Mouse (Mus musculus): ENCODE measurements around the gene Gm19426. TPM values are rescaled to one million over a fixed set of nuclear protein-coding genes. Genes with fewer than 3 reads are reported as not detected.

The Gm19426 gene
- polyA plus RNA-seq, 1 experiment from 2014 or later, result 1.2 TPM

- Histone ChIP-seq H3K36me3 (replicated peaks; ENCODE audit: insufficient read depth, low read length) (peaks cover 39% of the 10 kb centered on the region), H3K4me1 (ENCODE audit: insufficient read depth) (peaks cover 31% of the 10 kb centered on the region), H3K4me2 (ENCODE audit: low read depth, low read length) (peak overlapping the region; percentile 80), H3K9ac (replicated peaks) (peak overlapping the region; percentile 70), H3K27ac (ENCODE audit: low read depth) (no peak overlapping the region), H3K9me3 (ENCODE audit: low read length) (no peaks in the 10 kb centered on the region), H3K4me3 (ENCODE audit: low read depth, low read length) (peak overlapping the region; percentile 62), H3K27me3 (ENCODE audit: insufficient read depth, low read length) (no peaks in the 10 kb centered on the region)
- ATAC-seq (no peak), DNase-seq (no peak)
- 90% methylated on average over 10 of the region's 10 CpGs for WGBS (ENCODE audit: insufficient replicate concordance)
- no peak for TF ChIP-seq EP300 (IDR thresholded peaks at IDR 0.05; ENCODE audit: low read depth)
- TF ChIP-seq CTCF (IDR thresholded peaks at IDR 0.05; ENCODE audit: low read depth), result no peak
Observed at GRCm38 (mm10) chr2:84725770-84726169, 17.7 kb downstream of the Gm19426 start.

GRCm38 (mm10) chr2:84723856-84724255, 19.6 kb downstream of the Gm19426 start:
- Histone ChIP-seq H3K9me3 (ENCODE audit: low read length) (no peaks in the 10 kb centered on the region), H3K27ac (ENCODE audit: low read depth) (no peak overlapping the region), H3K36me3 (replicated peaks; ENCODE audit: insufficient read depth, low read length) (peaks cover 39% of the 10 kb centered on the region), H3K4me2 (ENCODE audit: low read depth, low read length) (no peak overlapping the region), H3K27me3 (ENCODE audit: insufficient read depth, low read length) (no peaks in the 10 kb centered on the region), H3K4me3 (ENCODE audit: low read depth, low read length) (no peak overlapping the region), H3K4me1 (ENCODE audit: insufficient read depth) (peaks cover 25% of the 10 kb centered on the region), H3K9ac (replicated peaks) (no peak overlapping the region)
- ATAC-seq, result no peak
- no peak for DNase-seq
- 93% methylated on average over 14 of the region's 14 CpGs for WGBS (ENCODE audit: insufficient replicate concordance)
- TF ChIP-seq EP300 (IDR thresholded peaks at IDR 0.05; ENCODE audit: low read depth) (no peak), CTCF (IDR thresholded peaks at IDR 0.05; ENCODE audit: low read depth) (no peak)

- TF ChIP-seq EP300 (IDR thresholded peaks at IDR 0.05; ENCODE audit: low read depth), result no peak
- no peak for TF ChIP-seq CTCF (IDR thresholded peaks at IDR 0.05; ENCODE audit: low read depth)
- Histone ChIP-seq H3K9ac (replicated peaks) (no peak overlapping the region), H3K4me3 (ENCODE audit: low read depth, low read length) (no peak overlapping the region), H3K36me3 (replicated peaks; ENCODE audit: insufficient read depth, low read length) (peaks cover 39% of the 10 kb centered on the region), H3K4me2 (ENCODE audit: low read depth, low read length) (no peak overlapping the region), H3K27me3 (ENCODE audit: insufficient read depth, low read length) (no peaks in the 10 kb centered on the region), H3K9me3 (ENCODE audit: low read length) (no peaks in the 10 kb centered on the region), H3K4me1 (ENCODE audit: insufficient read depth) (peaks cover 29% of the 10 kb centered on the region), H3K27ac (ENCODE audit: low read depth) (no peak overlapping the region)
- DNase-seq (no peak), ATAC-seq (no peak)
- 52% methylated on average over 3 of the region's 3 CpGs for WGBS (ENCODE audit: insufficient replicate concordance)
Observed at GRCm38 (mm10) chr2:84721182-84721581, 22.3 kb downstream of the Gm19426 start.

- TF ChIP-seq CTCF (IDR thresholded peaks at IDR 0.05; ENCODE audit: low read depth), result no peak
- TF ChIP-seq EP300 (IDR thresholded peaks at IDR 0.05; ENCODE audit: low read depth), result no peak
- H3K4me1 ChIP-seq (ENCODE audit: insufficient read depth), result peaks cover 25% of the 10 kb centered on the region
- no peak overlapping the region for H3K4me2 ChIP-seq (ENCODE audit: low read depth, low read length)
- no peak overlapping the region for H3K27ac ChIP-seq (ENCODE audit: low read depth)
- 93% methylated on average over 2 of the region's 2 CpGs for WGBS (ENCODE audit: insufficient replicate concordance)
- H3K36me3 ChIP-seq (replicated peaks; ENCODE audit: insufficient read depth, low read length), result peaks cover 34% of the 10 kb centered on the region
- no peak overlapping the region for H3K9ac ChIP-seq (replicated peaks)
- ATAC-seq (no peak), DNase-seq (no peak)
- no peaks in the 10 kb centered on the region for H3K9me3 ChIP-seq (ENCODE audit: low read length)
- H3K4me3 ChIP-seq (ENCODE audit: low read depth, low read length), result no peak overlapping the region
- H3K27me3 ChIP-seq (ENCODE audit: insufficient read depth, low read length), result no peaks in the 10 kb centered on the region
Observed at GRCm38 (mm10) chr2:84720718-84721117, 22.7 kb downstream of the Gm19426 start.

GRCm38 (mm10) chr2:84717357-84717756, 26.1 kb downstream of the Gm19426 start:
- Histone ChIP-seq H3K4me1 (ENCODE audit: insufficient read depth) (peaks cover 15% of the 10 kb centered on the region), H3K4me3 (ENCODE audit: low read depth, low read length) (no peak overlapping the region), H3K9ac (replicated peaks) (no peak overlapping the region), H3K36me3 (replicated peaks; ENCODE audit: insufficient read depth, low read length) (peaks cover 9% of the 10 kb centered on the region; the same call in 1 of the 2 replicates), H3K27me3 (ENCODE audit: insufficient read depth, low read length) (no peaks in the 10 kb centered on the region), H3K4me2 (ENCODE audit: low read depth, low read length) (peak overlapping the region; percentile 91; the same call in 1 of the 2 replicates), H3K9me3 (ENCODE audit: low read length) (no peaks in the 10 kb centered on the region), H3K27ac (ENCODE audit: low read depth) (peak overlapping the region; percentile 66; the same call in 1 of the 2 replicates)
- DNase-seq (no peak), ATAC-seq (no peak)
- 90% methylated on average over 4 of the region's 4 CpGs for WGBS (ENCODE audit: insufficient replicate concordance)
- TF ChIP-seq CTCF (IDR thresholded peaks at IDR 0.05; ENCODE audit: low read depth), result no peak
- TF ChIP-seq EP300 (IDR thresholded peaks at IDR 0.05; ENCODE audit: low read depth), result no peak

GRCm38 (mm10) chr2:84716423-84717355, 26.8 kb downstream of the Gm19426 start:
- Histone ChIP-seq H3K36me3 (replicated peaks; ENCODE audit: insufficient read depth, low read length) (peaks cover 4% of the 10 kb centered on the region; the same call in 1 of the 2 replicates), H3K4me2 (ENCODE audit: low read depth, low read length) (peak overlapping the region; percentile 91), H3K9me3 (ENCODE audit: low read length) (no peaks in the 10 kb centered on the region), H3K27ac (ENCODE audit: low read depth) (peak overlapping the region; percentile 94), H3K4me3 (ENCODE audit: low read depth, low read length) (peak overlapping the region; percentile 90), H3K9ac (replicated peaks) (peak overlapping the region; percentile 82), H3K27me3 (ENCODE audit: insufficient read depth, low read length) (no peaks in the 10 kb centered on the region), H3K4me1 (ENCODE audit: insufficient read depth) (peaks cover 18% of the 10 kb centered on the region)
- no peak for ATAC-seq
- TF ChIP-seq EP300 (IDR thresholded peaks at IDR 0.05; ENCODE audit: low read depth) (no peak), CTCF (IDR thresholded peaks at IDR 0.05; ENCODE audit: low read depth) (no peak)
- DNase-seq, result no peak
- WGBS (ENCODE audit: insufficient replicate concordance), result 19% methylated on average over 9 of the region's 9 CpGs
